Mouse (Mus musculus): ENCODE results near the gene Vmn2r106. TPM values are rescaled to one million over a fixed set of nuclear protein-coding genes. Genes with fewer than 3 reads are reported as not detected.

The Vmn2r106 gene
- total RNA-seq (2021), result not detected
- long read RNA-seq, result 0 reads

DNA sequence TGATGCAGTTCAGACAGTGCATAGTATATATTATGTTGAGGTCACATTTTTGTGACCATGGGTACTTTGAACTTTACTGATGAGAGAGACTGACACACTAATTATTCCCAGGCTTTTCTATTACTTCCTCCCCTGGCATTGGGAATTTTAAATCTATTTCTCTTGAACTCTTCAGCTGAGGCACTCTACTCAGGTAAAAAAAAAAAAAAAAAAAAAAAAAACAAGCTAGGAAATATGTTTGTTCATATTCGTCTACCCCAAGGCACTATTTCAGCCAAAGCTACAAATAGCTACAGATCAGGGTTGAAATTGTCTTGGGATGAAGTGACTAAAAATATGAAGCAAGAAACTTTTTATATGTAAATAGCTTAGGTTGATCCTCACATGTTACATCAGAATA is at the start of gene Vmn2r106:
Gene Vmn2r106, minus strand, starts transcription at position 101 of the 400 bp plus-strand sequence.
- no peak for DNase-seq (ENCODE audit: low spot score in 2 of 2)

DNA sequence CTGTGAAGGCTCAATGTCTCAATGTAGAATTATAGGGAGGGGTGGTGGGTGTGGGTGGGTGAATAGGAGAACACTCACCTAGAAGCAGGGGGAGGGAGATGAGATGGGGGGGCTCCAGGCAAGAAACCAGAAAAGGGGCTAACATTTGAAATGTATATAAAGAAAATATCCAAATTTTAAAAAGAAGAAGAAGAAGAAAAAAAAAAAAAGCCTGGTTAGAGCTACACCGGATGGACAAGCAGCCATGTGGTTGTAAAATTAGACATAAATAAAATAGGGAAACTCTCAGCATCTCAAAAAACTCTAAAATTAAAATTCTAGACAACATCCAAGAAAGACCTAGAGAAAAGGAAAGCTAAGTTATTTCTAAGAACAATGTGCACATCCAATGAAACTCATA is 20.4 kb upstream of the Vmn2r106 start:
- no peak for DNase-seq (ENCODE audit: low spot score in 2 of 2)

- no peak for DNase-seq (ENCODE audit: low spot score in 2 of 2)
Measured at GRCm38 (mm10) chr17:20286906-20287305, 1.6 kb upstream of the Vmn2r106 start.

GRCm38 (mm10) chr17:20255522-20255921 is 29.8 kb downstream of the Vmn2r106 start:
- no peak for DNase-seq (ENCODE audit: low spot score in 2 of 2)

- DNase-seq (ENCODE audit: low spot score in 2 of 2), result no peak
Measured at GRCm38 (mm10) chr17:20234952-20235351, 50.4 kb downstream of the Vmn2r106 start, which contains the start of gene Vmn2r105. Gene Vmn2r105 (minus strand): TSS chr17:20235052.

Other genes starting within 250 kb of the Vmn2r106 start
- not detected for gene Vmn2r104, start 237.2 kb downstream of the Vmn2r106 start, total RNA-seq (2021)
- gene Fpr-rs7, start 171.3 kb downstream of the Vmn2r106 start, total RNA-seq (2021), result not detected
- not detected for gene Fpr-rs6, start 102.5 kb downstream of the Vmn2r106 start, total RNA-seq (2021)
- gene Vmn2r105, start 50.5 kb downstream of the Vmn2r106 start, total RNA-seq (2021), result not detected
- not detected for gene Vmn2r107, start 59.7 kb upstream of the Vmn2r106 start, total RNA-seq (2021)
- not detected for gene Vmn1r224, start 128.6 kb upstream of the Vmn2r106 start, total RNA-seq (2021)
- not detected for gene Vmn2r108, start 195.8 kb upstream of the Vmn2r106 start, total RNA-seq (2021)
- not detected for gene Vmn1r225, start 212.6 kb upstream of the Vmn2r106 start, total RNA-seq (2021)